Mouse (Mus musculus) stomach, embryonic 14.5 days (tissue): ENCODE data around the gene Gtf3a. TPM values are rescaled to one million over a fixed set of nuclear protein-coding genes. Genes with fewer than 3 reads are reported as not detected.
A peak's percentile ranks its signal among the peaks of the same experiment; 100 is the strongest.
"Not testable (repeated sequence)": the region's sequence is repeated elsewhere in the genome, so short reads cannot be mapped to it uniquely, and the experiment has no call there.

Experiments
- ATAC-seq: fragments of 200-750 bp; cut with Nextera tagmentation; 2 replicates; pipeline ENCODE4 v1.8.0; 2017; ENCODE audit warnings: low read depth, moderate TSS enrichment; ENCODE audit not compliant: insufficient number of reproducible peaks, insufficient read depth, low FRiP score
- H3K27ac ChIP-seq: fragments of 300-500 bp; sonication (generic); 2 replicates; pipeline ENCODE4 v1.5.1; 2014; ENCODE audit warnings: mild to moderate bottlenecking, low read length, moderate library complexity, mixed read lengths
- H3K27me3 ChIP-seq: fragments of 300-500 bp; sonication (generic); 2 replicates; pipeline ENCODE4 v1.6.1; 2014; ENCODE audit warnings: low read length, control low read depth, mixed read lengths; ENCODE audit not compliant: control insufficient read depth, insufficient read depth
- H3K36me3 ChIP-seq: fragments of 300-500 bp; sonication (generic); 2 replicates; pipeline ENCODE4 v1.6.1; 2014; ENCODE audit warnings: mild to moderate bottlenecking, control low read depth, low read length, moderate library complexity, mixed read lengths; ENCODE audit not compliant: control insufficient read depth, insufficient read depth
- H3K4me1 ChIP-seq: fragments of 300-500 bp; sonication (generic); 2 replicates; pipeline ENCODE4 v1.6.1; 2014; ENCODE audit warnings: low read length, control low read depth, mixed read lengths; ENCODE audit not compliant: control insufficient read depth, insufficient read depth
- H3K4me2 ChIP-seq: fragments of 300-500 bp; sonication (generic); replicated peaks from 2 replicates; pipeline ENCODE4 v1.6.1; 2014; ENCODE audit warnings: low read depth, low read length, control low read depth
- H3K4me3 ChIP-seq: fragments of 300-500 bp; sonication (generic); 2 replicates; pipeline ENCODE4 v1.5.1; 2014; ENCODE audit warnings: low read depth, low read length, control low read depth
- H3K9ac ChIP-seq: fragments of 300-500 bp; sonication (generic); replicated peaks from 2 replicates; pipeline ENCODE4 v1.6.1; 2014; ENCODE audit warnings: low read depth, mild to moderate bottlenecking, control low read depth, low read length, moderate library complexity, mixed read lengths
- H3K9me3 ChIP-seq: fragments of 300-500 bp; sonication (generic); 2 replicates; pipeline ENCODE4 v1.6.1; 2016; ENCODE audit warnings: low read depth, low read length, control low read depth; ENCODE audit not compliant: control insufficient read depth
- WGBS: fragments of 180-500 bp; shearing (Covaris S2); extraction: QIAGEN DNeasy Blood & Tissue Kit; methylation state at CpG from one replicate; pipeline ENCODE4 v1.1.7; 2014; 5-methylcytosine and 5-hydroxymethylcytosine counted together
- polyA plus RNA-seq: library from polyadenylated mRNA; unstranded; fragments of >200 nt; fragmentation: Nextera tagmentation; extraction: Ambion mirVana; gene quantifications from 2 replicates; pipeline ENCODE4 v1.2.1, GENCODE M21; 2014

Gene Gtf3a
- polyA plus RNA-seq, 1 experiment from 2014 or later: 121 TPM

GRCm38 (mm10) chr5:146941939-146942338, 6.5 kb upstream of the Gtf3a start:
- not testable (repeated sequence) for H3K27ac ChIP-seq, H3K9me3 ChIP-seq, H3K4me1 ChIP-seq, H3K4me2 ChIP-seq, ATAC-seq, H3K36me3 ChIP-seq, H3K9ac ChIP-seq, H3K4me3 ChIP-seq, H3K27me3 ChIP-seq
- WGBS: 25% methylated on average over 2 of the region's 2 CpGs

- 74% methylated on average over 15 of the region's 15 CpGs for WGBS
- Histone ChIP-seq H3K9ac (no peak overlapping the region), H3K36me3 (no peaks in the 10 kb centered on the region), H3K27ac (no peak overlapping the region), H3K4me3 (no peak overlapping the region), H3K4me1 (no peaks in the 10 kb centered on the region), H3K27me3 (no peaks in the 10 kb centered on the region), H3K9me3 (0 out of 2 replicates have a peak, but pooled peaks cover 3% of the 10 kb centered on the region), H3K4me2 (no peak overlapping the region)
- ATAC-seq: no peak
Measured at GRCm38 (mm10) chr5:146942965-146943364, 5.5 kb upstream of the Gtf3a start.

- H3K27ac ChIP-seq: no peak overlapping the region
- H3K9ac ChIP-seq: no peak overlapping the region
- H3K4me2 ChIP-seq: no peak overlapping the region
- WGBS: 93% methylated on average over 2 of the region's 2 CpGs
- no peaks in the 10 kb centered on the region for H3K27me3 ChIP-seq
- no peak overlapping the region for H3K4me3 ChIP-seq
- H3K9me3 ChIP-seq: 0 out of 2 replicates have a peak, but pooled peaks cover 3% of the 10 kb centered on the region
- peaks cover 6% of the 10 kb centered on the region; the same call in 1 of the 2 replicates for H3K4me1 ChIP-seq
- no peak for ATAC-seq
- no peaks in the 10 kb centered on the region for H3K36me3 ChIP-seq
Measured at GRCm38 (mm10) chr5:146944568-146944967, 3.9 kb upstream of the Gtf3a start.

GRCm38 (mm10) chr5:146946682-146947081, 1.8 kb upstream of the Gtf3a start:
- ATAC-seq: no peak

GRCm38 (mm10) chr5:146947497-146947896, 960 bp upstream of the Gtf3a start:
- H3K4me1 ChIP-seq: peaks cover 12% of the 10 kb centered on the region; the same call in 1 of the 2 replicates
- H3K9me3 ChIP-seq: 0 out of 2 replicates have a peak, but pooled peaks cover 3% of the 10 kb centered on the region
- no peak overlapping the region for H3K4me3 ChIP-seq
- no peak overlapping the region; the same call in 1 of the 2 replicates for H3K4me2 ChIP-seq
- H3K9ac ChIP-seq: no peak overlapping the region
- H3K36me3 ChIP-seq: peaks cover 21% of the 10 kb centered on the region
- no peak overlapping the region for H3K27ac ChIP-seq
- no peak for ATAC-seq
- no peaks in the 10 kb centered on the region for H3K27me3 ChIP-seq
- 88% methylated on average over 6 of the region's 6 CpGs for WGBS

More at GRCm38 (mm10) chr5:146946682-146947081, 1.8 kb upstream of the Gtf3a start:
- Histone ChIP-seq H3K4me2 (no peak overlapping the region), H3K36me3 (peaks cover 13% of the 10 kb centered on the region; the same call in 1 of the 2 replicates), H3K27ac (no peak overlapping the region), H3K4me3 (no peak overlapping the region), H3K4me1 (peaks cover 12% of the 10 kb centered on the region; the same call in 1 of the 2 replicates), H3K27me3 (no peaks in the 10 kb centered on the region), H3K9me3 (0 out of 2 replicates have a peak, but pooled peaks cover 3% of the 10 kb centered on the region), H3K9ac (no peak overlapping the region)
- 81% methylated on average over 9 of the region's 9 CpGs for WGBS

- no peak for ATAC-seq
- peak overlapping the region; percentile 84; the same call in 1 of the 2 replicates for H3K9ac ChIP-seq
- H3K27ac ChIP-seq: peak overlapping the region; percentile 88
- peak overlapping the region; percentile 75 for H3K4me3 ChIP-seq
- H3K4me2 ChIP-seq: peak overlapping the region; percentile 79
- peaks cover 12% of the 10 kb centered on the region; the same call in 1 of the 2 replicates for H3K4me1 ChIP-seq
- WGBS: 20% methylated on average over 10 of the region's 10 CpGs
- H3K9me3 ChIP-seq: 0 out of 2 replicates have a peak, but pooled peaks cover 3% of the 10 kb centered on the region
- no peaks in the 10 kb centered on the region for H3K27me3 ChIP-seq
- peaks cover 26% of the 10 kb centered on the region for H3K36me3 ChIP-seq
Measured at GRCm38 (mm10) chr5:146948041-146948507, 383 bp upstream of the Gtf3a start.

- Histone ChIP-seq H3K4me3 (no peak overlapping the region), H3K9me3 (no peaks in the 10 kb centered on the region), H3K9ac (no peak overlapping the region), H3K27me3 (no peaks in the 10 kb centered on the region), H3K36me3 (peaks cover 77% of the 10 kb centered on the region), H3K4me1 (peaks cover 6% of the 10 kb centered on the region; the same call in 1 of the 2 replicates), H3K27ac (no peak overlapping the region), H3K4me2 (no peak overlapping the region)
- ATAC-seq: no peak
- 90% methylated on average over 7 of the region's 7 CpGs for WGBS
Measured at GRCm38 (mm10) chr5:146954576-146954975, 6.1 kb downstream of the Gtf3a start.

GRCm38 (mm10) chr5:146955651-146956050, 7.2 kb downstream of the Gtf3a start:
- H3K9ac ChIP-seq: no peak overlapping the region
- no peak overlapping the region for H3K4me2 ChIP-seq
- no peak for ATAC-seq
- no peaks in the 10 kb centered on the region for H3K27me3 ChIP-seq
- WGBS: 91% methylated on average over 5 of the region's 5 CpGs
- H3K4me3 ChIP-seq: no peak overlapping the region
- H3K4me1 ChIP-seq: no peaks in the 10 kb centered on the region
- peaks cover 72% of the 10 kb centered on the region for H3K36me3 ChIP-seq
- no peaks in the 10 kb centered on the region for H3K9me3 ChIP-seq
- no peak overlapping the region for H3K27ac ChIP-seq

- H3K9me3 ChIP-seq: no peaks in the 10 kb centered on the region
- peaks cover 64% of the 10 kb centered on the region for H3K36me3 ChIP-seq
- no peak overlapping the region for H3K4me3 ChIP-seq
- 89% methylated on average over 18 of the region's 18 CpGs for WGBS
- no peak overlapping the region for H3K4me2 ChIP-seq
- no peak for ATAC-seq
- H3K4me1 ChIP-seq: no peaks in the 10 kb centered on the region
- H3K27me3 ChIP-seq: no peaks in the 10 kb centered on the region
- no peak overlapping the region for H3K27ac ChIP-seq
- H3K9ac ChIP-seq: no peak overlapping the region
Measured at GRCm38 (mm10) chr5:146956678-146957077, 8.2 kb downstream of the Gtf3a start.
